Mouse (Mus musculus): ENCODE data around the gene Hist1h3f. TPM values are rescaled to one million over a fixed set of nuclear protein-coding genes. Genes with fewer than 3 reads are reported as not detected.
"Not testable (repeated sequence)": the region's sequence is repeated elsewhere in the genome, so short reads cannot be mapped to it uniquely, and the experiment has no call there.

Gene Hist1h3f
- polyA plus RNA-seq, 1 experiment from 2014 or later, result not detected

- ATAC-seq, result peak; percentile 72
- under 1% methylated on average over 48 of the region's 54 CpGs for WGBS
- H3K36me3 ChIP-seq (ENCODE audit: control insufficient read depth, insufficient read depth, low read length), result no peaks in the 10 kb centered on the region
- H3K4me2 ChIP-seq (ENCODE audit: low read length), result peak overlapping the region; percentile 100
- peak overlapping the region; percentile 54 for H3K4me3 ChIP-seq (ENCODE audit: low read length)
- H3K9me3 ChIP-seq (ENCODE audit: control insufficient read depth, low read length), result no peaks in the 10 kb centered on the region
- no peaks in the 10 kb centered on the region for H3K27me3 ChIP-seq (replicated peaks; ENCODE audit: control insufficient read depth, insufficient read depth, low read length)
- peaks cover 13% of the 10 kb centered on the region for H3K4me1 ChIP-seq (ENCODE audit: control insufficient read depth, insufficient read depth, low read depth, low read length)
- peak overlapping the region; percentile 70 for H3K9ac ChIP-seq (ENCODE audit: low read depth, low read length)
- peak overlapping the region; percentile 82 for H3K27ac ChIP-seq (ENCODE audit: low read depth, low read length)
Measured at GRCm38 (mm10) chr13:23554925-23555838, 11.3 kb downstream of the Hist1h3f start.

DNA sequence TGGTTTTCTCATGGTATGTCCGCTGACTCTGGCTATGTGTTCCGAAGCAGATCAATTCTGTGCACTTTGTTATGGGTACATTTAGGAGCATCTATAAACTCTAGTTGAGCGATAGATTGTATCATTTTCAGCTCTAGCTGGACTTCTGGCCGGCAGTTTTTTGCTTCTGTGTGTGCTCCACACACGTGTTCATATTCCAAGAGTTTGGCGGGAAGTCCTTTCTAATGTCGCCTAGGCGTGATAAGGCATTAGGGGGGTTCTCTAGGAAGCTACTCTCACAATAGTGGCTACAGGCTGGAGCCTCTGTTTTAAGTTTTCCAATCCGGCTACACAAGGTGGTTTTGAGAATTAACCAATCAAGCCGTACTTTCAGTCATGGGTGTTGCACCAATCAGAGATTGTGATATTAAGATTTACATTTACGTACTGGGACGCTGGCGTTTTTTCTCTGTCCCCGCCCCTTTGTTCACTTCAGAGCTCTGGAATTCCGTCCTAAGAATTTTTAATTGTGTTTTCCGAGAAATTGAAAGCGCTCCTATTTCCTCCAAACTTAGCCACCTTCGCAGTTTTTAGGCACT is 12.1 kb downstream of the Hist1h3f start:
- Histone ChIP-seq H3K9me3 (ENCODE audit: control insufficient read depth, low read length) (no peaks in the 10 kb centered on the region), H3K27ac (ENCODE audit: low read depth, low read length) (peak overlapping the region; percentile 82), H3K27me3 (replicated peaks; ENCODE audit: control insufficient read depth, insufficient read depth, low read length) (no peaks in the 10 kb centered on the region), H3K4me3 (ENCODE audit: low read length) (peak overlapping the region; percentile 54), H3K36me3 (ENCODE audit: control insufficient read depth, insufficient read depth, low read length) (no peaks in the 10 kb centered on the region), H3K4me1 (ENCODE audit: control insufficient read depth, insufficient read depth, low read depth, low read length) (peaks cover 9% of the 10 kb centered on the region), H3K4me2 (ENCODE audit: low read length) (peak overlapping the region; percentile 100), H3K9ac (ENCODE audit: low read depth, low read length) (peak overlapping the region; percentile 70)
- 0% methylated on average over 18 of the region's 18 CpGs for WGBS
- peak; percentile 86 for ATAC-seq

DNA sequence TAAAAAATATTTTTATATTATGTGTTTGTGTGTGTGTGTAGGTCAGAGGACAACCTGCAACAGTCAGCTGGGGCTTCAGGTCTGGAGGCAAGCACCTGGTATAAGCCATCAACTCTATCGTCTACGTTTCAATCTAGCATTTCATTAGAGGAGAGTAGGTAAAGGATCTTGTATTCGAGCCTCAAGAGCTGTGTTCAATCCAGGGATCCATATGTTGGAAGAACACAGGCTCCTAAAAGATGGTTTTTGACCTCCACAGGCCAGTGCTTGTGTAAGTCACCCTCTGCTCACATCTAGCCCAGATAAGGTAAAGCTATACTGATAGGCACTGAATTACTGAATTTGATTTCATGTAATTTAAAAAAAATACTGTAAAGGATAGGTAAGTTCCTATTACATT is 13.1 kb downstream of the Hist1h3f start:
- no peaks in the 10 kb centered on the region for H3K27me3 ChIP-seq (replicated peaks; ENCODE audit: control insufficient read depth, insufficient read depth, low read length)
- WGBS, result 67% methylated on average over 3 of the region's 3 CpGs
- no peak overlapping the region for H3K4me3 ChIP-seq (ENCODE audit: low read length)
- ATAC-seq, result no peak
- peaks cover 9% of the 10 kb centered on the region for H3K4me1 ChIP-seq (ENCODE audit: control insufficient read depth, insufficient read depth, low read depth, low read length)
- H3K9ac ChIP-seq (ENCODE audit: low read depth, low read length), result no peak overlapping the region
- H3K9me3 ChIP-seq (ENCODE audit: control insufficient read depth, low read length), result no peaks in the 10 kb centered on the region
- no peaks in the 10 kb centered on the region for H3K36me3 ChIP-seq (ENCODE audit: control insufficient read depth, insufficient read depth, low read length)
- H3K27ac ChIP-seq (ENCODE audit: low read depth, low read length), result no peak overlapping the region
- no peak overlapping the region for H3K4me2 ChIP-seq (ENCODE audit: low read length)

DNA sequence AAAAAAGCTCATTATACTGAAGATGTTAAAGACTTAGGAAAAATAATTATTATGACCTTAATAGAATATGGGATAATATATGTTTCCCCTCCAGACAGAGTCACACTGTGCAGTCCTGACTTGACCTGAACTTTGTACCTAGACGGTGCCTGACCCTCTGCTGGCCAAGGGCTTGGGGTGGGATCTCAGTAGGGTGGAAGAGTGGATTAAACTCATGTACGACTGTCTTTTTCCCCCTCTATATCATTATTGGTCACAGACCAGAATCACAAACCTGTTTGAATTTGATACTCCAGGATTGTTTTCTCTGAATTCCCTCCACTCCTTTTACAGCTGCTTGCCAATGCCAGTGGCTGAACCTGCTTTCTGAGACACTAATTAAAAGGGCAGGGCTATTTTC is 16.8 kb downstream of the Hist1h3f start:
- not testable (repeated sequence) for H3K9me3 ChIP-seq (ENCODE audit: control insufficient read depth, low read length); H3K4me2 ChIP-seq (ENCODE audit: low read length); H3K36me3 ChIP-seq (ENCODE audit: control insufficient read depth, insufficient read depth, low read length); H3K4me1 ChIP-seq (ENCODE audit: control insufficient read depth, insufficient read depth, low read depth, low read length); H3K27ac ChIP-seq (ENCODE audit: low read depth, low read length); ATAC-seq; H3K9ac ChIP-seq (ENCODE audit: low read depth, low read length); H3K4me3 ChIP-seq (ENCODE audit: low read length); H3K27me3 ChIP-seq (replicated peaks; ENCODE audit: control insufficient read depth, insufficient read depth, low read length)
- 17% methylated on average over 2 of the region's 2 CpGs for WGBS

DNA sequence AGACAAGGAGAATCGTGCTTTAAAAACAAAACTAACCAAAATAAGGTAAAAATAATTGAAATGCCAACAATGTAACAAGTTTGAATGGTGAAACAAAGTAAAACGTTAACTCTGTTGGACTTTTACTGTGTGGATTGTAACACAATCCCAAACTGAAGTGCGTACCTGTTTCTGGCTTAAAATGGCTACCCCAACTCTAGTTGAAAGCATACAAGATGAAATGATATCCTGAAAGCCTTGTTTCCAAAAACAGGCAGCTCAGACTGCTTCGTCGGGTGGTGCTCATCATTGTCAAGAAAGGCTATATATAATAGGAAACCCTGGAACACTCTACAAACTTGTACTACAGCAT is 17.7 kb downstream of the Hist1h3f start:
- H3K9me3 ChIP-seq (ENCODE audit: control insufficient read depth, low read length); H3K27ac ChIP-seq (ENCODE audit: low read depth, low read length); ATAC-seq; H3K4me1 ChIP-seq (ENCODE audit: control insufficient read depth, insufficient read depth, low read depth, low read length); H3K9ac ChIP-seq (ENCODE audit: low read depth, low read length); H3K36me3 ChIP-seq (ENCODE audit: control insufficient read depth, insufficient read depth, low read length); H3K27me3 ChIP-seq (replicated peaks; ENCODE audit: control insufficient read depth, insufficient read depth, low read length): not testable (repeated sequence)
- H3K4me2 ChIP-seq (ENCODE audit: low read length), result peak overlapping the region; percentile 87
- H3K4me3 ChIP-seq (ENCODE audit: low read length), result peak overlapping the region; percentile 46
- 0% methylated on average over 2 of the region's 5 CpGs for WGBS

DNA sequence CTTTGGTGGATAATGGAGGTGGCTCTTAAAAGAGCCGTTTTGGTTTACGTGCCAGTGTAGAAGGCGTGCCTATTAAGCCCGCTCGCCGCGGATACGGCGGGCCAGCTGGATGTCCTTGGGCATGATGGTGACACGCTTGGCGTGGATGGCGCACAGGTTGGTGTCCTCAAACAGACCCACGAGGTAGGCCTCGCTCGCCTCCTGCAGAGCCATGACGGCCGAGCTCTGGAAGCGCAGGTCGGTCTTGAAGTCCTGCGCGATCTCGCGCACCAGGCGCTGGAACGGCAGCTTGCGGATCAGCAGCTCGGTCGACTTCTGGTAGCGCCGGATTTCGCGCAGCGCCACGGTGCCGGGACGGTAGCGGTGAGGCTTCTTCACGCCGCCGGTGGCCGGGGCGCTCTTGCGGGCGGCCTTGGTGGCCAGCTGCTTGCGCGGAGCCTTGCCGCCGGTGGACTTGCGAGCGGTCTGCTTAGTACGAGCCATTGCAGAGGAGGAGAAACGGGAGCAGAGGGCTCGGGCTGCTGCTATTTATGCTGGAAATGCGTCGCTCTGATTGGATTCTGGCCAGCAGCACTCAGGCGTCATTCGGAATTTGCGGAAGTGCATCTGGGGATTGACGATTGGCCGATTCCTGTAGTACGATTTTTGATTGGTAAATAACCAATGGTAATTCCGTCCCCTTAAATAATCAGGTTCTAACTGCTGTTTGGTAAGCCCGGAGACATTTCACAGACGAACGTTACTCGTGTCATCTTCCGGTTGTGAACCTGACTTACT is 18.2 kb downstream of the Hist1h3f start, which contains the start of gene Hist1h3e:
TSS of gene Hist1h3e (minus strand) at position 487 of the 777 bp plus-strand sequence.
- Histone ChIP-seq H3K4me2 (ENCODE audit: low read length) (peak within 1 kb of the TSS; percentile 87), H3K27ac (ENCODE audit: low read depth, low read length) (peak within 1 kb of the TSS; percentile 94), H3K9ac (ENCODE audit: low read depth, low read length) (peak within 1 kb of the TSS; percentile 60), H3K4me3 (ENCODE audit: low read length) (peak within 1 kb of the TSS; percentile 46)
- ATAC-seq, result peak; percentile 97
- not testable (repeated sequence) for H3K36me3 ChIP-seq (ENCODE audit: control insufficient read depth, insufficient read depth, low read length); H3K9me3 ChIP-seq (ENCODE audit: control insufficient read depth, low read length); H3K4me1 ChIP-seq (ENCODE audit: control insufficient read depth, insufficient read depth, low read depth, low read length); H3K27me3 ChIP-seq (replicated peaks; ENCODE audit: control insufficient read depth, insufficient read depth, low read length)
- WGBS, result under 1% methylated on average over 39 of the region's 67 CpGs

- peak overlapping the region; percentile 94 for H3K27ac ChIP-seq (ENCODE audit: low read depth, low read length)
- WGBS, result 2% methylated on average over 18 of the region's 18 CpGs
- H3K4me1 ChIP-seq (ENCODE audit: control insufficient read depth, insufficient read depth, low read depth, low read length), result no peaks in the 10 kb centered on the region; the same call in 1 of the 2 replicates
- no peaks in the 10 kb centered on the region for H3K27me3 ChIP-seq (replicated peaks; ENCODE audit: control insufficient read depth, insufficient read depth, low read length)
- no peaks in the 10 kb centered on the region for H3K9me3 ChIP-seq (ENCODE audit: control insufficient read depth, low read length)
- no peaks in the 10 kb centered on the region for H3K36me3 ChIP-seq (ENCODE audit: control insufficient read depth, insufficient read depth, low read length)
- peak overlapping the region; percentile 87 for H3K4me2 ChIP-seq (ENCODE audit: low read length)
- H3K9ac ChIP-seq (ENCODE audit: low read depth, low read length), result peak overlapping the region; percentile 60
- peak overlapping the region; percentile 46 for H3K4me3 ChIP-seq (ENCODE audit: low read length)
- peak; percentile 60 for ATAC-seq
Measured at GRCm38 (mm10) chr13:23562699-23563462, 19.0 kb downstream of the Hist1h3f start.

- Histone ChIP-seq H3K4me2 (ENCODE audit: low read length) (no peak overlapping the region), H3K27me3 (replicated peaks; ENCODE audit: control insufficient read depth, insufficient read depth, low read length) (no peaks in the 10 kb centered on the region), H3K27ac (ENCODE audit: low read depth, low read length) (no peak overlapping the region), H3K9me3 (ENCODE audit: control insufficient read depth, low read length) (no peaks in the 10 kb centered on the region), H3K4me3 (ENCODE audit: low read length) (no peak overlapping the region), H3K36me3 (ENCODE audit: control insufficient read depth, insufficient read depth, low read length) (no peaks in the 10 kb centered on the region), H3K4me1 (ENCODE audit: control insufficient read depth, insufficient read depth, low read depth, low read length) (no peaks in the 10 kb centered on the region; the same call in 1 of the 2 replicates), H3K9ac (ENCODE audit: low read depth, low read length) (no peak overlapping the region)
- ATAC-seq, result no peak
- 86% methylated on average over 2 of the region's 2 CpGs for WGBS
Measured at GRCm38 (mm10) chr13:23564482-23564881, 20.6 kb downstream of the Hist1h3f start.
